39 mouse cellular contexts compared by ENCODE assay signal in the genomic region with DNA sequence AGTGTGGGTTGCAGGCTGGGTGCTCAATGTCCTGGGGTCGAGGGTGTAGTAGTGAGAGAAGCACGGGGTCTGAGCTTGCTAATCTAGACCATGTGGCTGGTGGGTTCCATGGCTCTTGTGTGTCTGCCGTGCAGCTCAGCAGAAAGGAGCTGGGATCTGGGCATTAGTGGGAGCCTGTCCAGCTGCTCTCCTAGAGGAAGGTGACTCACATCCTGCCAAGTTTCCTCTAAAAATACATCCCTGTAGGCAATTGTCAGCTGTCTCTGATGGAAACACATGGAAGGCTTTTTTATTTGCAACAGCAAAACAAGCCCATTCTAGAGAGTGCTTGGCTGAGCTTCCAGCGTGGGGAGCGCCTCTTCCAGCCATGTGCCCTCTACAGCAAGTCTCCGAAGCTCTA. TPM values are rescaled to one million over a fixed set of nuclear protein-coding genes. Genes with fewer than 3 reads are reported as not detected.
"Had no signal": no experiment of that assay in that cellular context is flagged by ENCODE, and none has a peak within 500 bp of the region (broad histone marks: within the 10 kb centered on the region; RNA-seq: fewer than 3 reads in every experiment).

No protein-coding gene starts in this region.

RNA-seq across cellular contexts. Expression of a gene that starts 19.7 kb away (rescaled TPM):
- total RNA-seq: megakaryocyte progenitor cell, adult 5-6 weeks; megakaryocyte-erythroid progenitor cell, adult 5-6 weeks; monocyte, adult 5-6 weeks had no signal
- polyA plus RNA-seq: limb, embryonic 10.5 days; limb, embryonic 11.5 days; limb, embryonic 12.5 days; macrophage had no signal

RNA-seq across cellular contexts. Expression of a gene that starts 44.3 kb away (rescaled TPM):
- polyA plus RNA-seq: macrophage had no signal

RNA-seq across cellular contexts. Expression of a gene that starts 44.5 kb away (rescaled TPM):
- total RNA-seq: megakaryocyte progenitor cell, adult 5-6 weeks; megakaryocyte-erythroid progenitor cell, adult 5-6 weeks; monocyte, adult 5-6 weeks had no signal
- polyA plus RNA-seq: liver, embryonic 12.5 days; liver, embryonic 13.5 days; liver, embryonic 15.5 days; liver, embryonic 16.5 days; liver, postnatal 0 days; macrophage; myocyte had no signal

RNA-seq across cellular contexts. Expression of a gene that starts 58.5 kb away (rescaled TPM):
- total RNA-seq: left cerebral cortex, postnatal 10 days; left cerebral cortex, postnatal 14 days; left cerebral cortex, postnatal 25 days; left cerebral cortex, postnatal 36 days; left cerebral cortex, postnatal 4 days; liver, adult 2 months; megakaryocyte progenitor cell, adult 5-6 weeks; megakaryocyte, adult 5-6 weeks; megakaryocyte-erythroid progenitor cell, adult 5-6 weeks; midbrain, postnatal 0 days; monocyte, adult 5-6 weeks had no signal
- polyA plus RNA-seq: limb, embryonic 10.5 days; limb, embryonic 11.5 days; limb, embryonic 12.5 days; limb, embryonic 13.5 days; limb, embryonic 14.5 days; limb, embryonic 15.5 days; liver, embryonic 11.5 days; liver, embryonic 12.5 days; liver, embryonic 13.5 days; liver, embryonic 14.5 days; liver, embryonic 15.5 days; liver, embryonic 16.5 days; liver, postnatal 0 days; lung, adult 2 months; lung, embryonic 14.5 days; lung, embryonic 15.5 days; macrophage; midbrain, embryonic 10.5 days; midbrain, embryonic 11.5 days; midbrain, embryonic 12.5 days; midbrain, embryonic 13.5 days; midbrain, embryonic 14.5 days; midbrain, embryonic 15.5 days; midbrain, embryonic 16.5 days; midbrain, postnatal 0 days; myocyte; neural tube, embryonic 11.5 days; neural tube, embryonic 12.5 days; neural tube, embryonic 13.5 days had no signal

RNA-seq across cellular contexts. Expression of a gene that starts 59.3 kb away (rescaled TPM):
- total RNA-seq: left cerebral cortex, postnatal 10 days; left cerebral cortex, postnatal 14 days; left cerebral cortex, postnatal 25 days; left cerebral cortex, postnatal 36 days; left cerebral cortex, postnatal 4 days; megakaryocyte progenitor cell, adult 5-6 weeks; megakaryocyte, adult 5-6 weeks; megakaryocyte-erythroid progenitor cell, adult 5-6 weeks; midbrain, postnatal 0 days; monocyte, adult 5-6 weeks had no signal
- polyA plus RNA-seq: limb, embryonic 10.5 days; limb, embryonic 11.5 days; limb, embryonic 12.5 days; limb, embryonic 13.5 days; limb, embryonic 14.5 days; limb, embryonic 15.5 days; liver, embryonic 11.5 days; liver, embryonic 12.5 days; liver, embryonic 13.5 days; liver, embryonic 14.5 days; liver, postnatal 0 days; lung, adult 2 months; lung, embryonic 14.5 days; lung, embryonic 15.5 days; macrophage; midbrain, embryonic 10.5 days; midbrain, embryonic 11.5 days; midbrain, embryonic 12.5 days; midbrain, embryonic 13.5 days; midbrain, embryonic 14.5 days; midbrain, embryonic 15.5 days; midbrain, embryonic 16.5 days; midbrain, postnatal 0 days; neural tube, embryonic 11.5 days; neural tube, embryonic 12.5 days; neural tube, embryonic 13.5 days had no signal
